Mouse (Mus musculus) midbrain, embryonic 15.5 days (tissue): ENCODE measurements around the gene Gnpat. TPM values are rescaled to one million over a fixed set of nuclear protein-coding genes. Genes with fewer than 3 reads are reported as not detected.

Experiments
- ATAC-seq: fragments of 200-750 bp; cut with Nextera tagmentation; replicated peaks from 2 replicates; pipeline ENCODE4 v1.8.0; 2017; ENCODE audit warnings: moderate TSS enrichment
- H3K27ac ChIP-seq: fragments of 300-500 bp; sonication (generic); 2 replicates; pipeline ENCODE4 v1.5.1; 2015; ENCODE audit warnings: mild to moderate bottlenecking, inconsistent platforms
- H3K27me3 ChIP-seq: fragments of 300-500 bp; sonication (generic); replicated peaks from 2 replicates; pipeline ENCODE4 v1.6.1; 2015; ENCODE audit warnings: inconsistent platforms
- H3K36me3 ChIP-seq: fragments of 300-500 bp; sonication (generic); replicated peaks from 2 replicates; pipeline ENCODE4 v1.6.1; 2015; ENCODE audit warnings: inconsistent platforms
- H3K4me1 ChIP-seq: fragments of 300-500 bp; sonication (generic); 2 replicates; pipeline ENCODE4 v1.6.1; 2015; ENCODE audit warnings: inconsistent platforms
- H3K4me2 ChIP-seq: fragments of 300-500 bp; sonication (generic); 2 replicates; pipeline ENCODE4 v1.6.1; 2015; ENCODE audit warnings: inconsistent platforms, mild to moderate bottlenecking, moderate library complexity
- H3K4me3 ChIP-seq: fragments of 300-500 bp; sonication (generic); 2 replicates; pipeline ENCODE4 v1.5.1; 2015; ENCODE audit warnings: mild to moderate bottlenecking, inconsistent platforms
- H3K9ac ChIP-seq: fragments of 300-500 bp; sonication (generic); 2 replicates; pipeline ENCODE4 v1.6.1; 2015; ENCODE audit warnings: mild to moderate bottlenecking, inconsistent platforms
- H3K9me3 ChIP-seq: fragments of 300-500 bp; sonication (generic); 2 replicates; pipeline ENCODE4 v1.6.1; 2016; ENCODE audit warnings: inconsistent platforms
- WGBS: fragments of 180-500 bp; shearing (Covaris S2); methylation state at CpG from one replicate; pipeline ENCODE4 v1.1.7; 2015; ENCODE audit warnings: mixed read lengths; 5-methylcytosine and 5-hydroxymethylcytosine counted together
- polyA plus RNA-seq: library from polyadenylated mRNA; unstranded; fragments of >200 nt; fragmentation: Nextera tagmentation; extraction: Ambion mirVana; gene quantifications from 2 replicates; pipeline ENCODE4 v1.2.1, GENCODE M21; 2015

Gnpat gene
- polyA plus RNA-seq, 1 experiment from 2014 or later: 77.5 TPM

DNA sequence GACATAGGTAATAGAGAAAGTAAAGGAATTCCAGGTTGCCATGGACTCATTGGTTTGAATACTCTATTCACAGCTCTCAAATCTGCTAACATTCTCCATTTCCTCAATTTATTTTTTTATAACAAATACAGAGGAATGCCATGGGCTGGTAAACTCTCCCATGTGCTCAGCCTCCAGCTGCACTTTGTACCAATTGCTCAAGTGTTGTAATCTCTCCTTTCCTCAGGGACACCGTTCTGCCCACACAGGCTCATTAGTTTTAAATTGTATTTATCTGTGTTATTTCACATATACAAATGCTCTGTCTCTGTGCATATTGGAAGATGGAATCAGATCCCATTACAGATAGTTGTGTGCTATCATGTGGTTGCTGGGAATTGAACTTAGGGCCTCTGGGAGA, 9.3 kb upstream of the Gnpat start:
- Histone ChIP-seq H3K9ac (no peak overlapping the region), H3K36me3 (peaks cover 36% of the 10 kb centered on the region; the same call in 1 of the 2 replicates), H3K27me3 (no peaks in the 10 kb centered on the region), H3K9me3 (peaks cover 8% of the 10 kb centered on the region; the same call in 1 of the 2 replicates), H3K4me1 (no peaks in the 10 kb centered on the region), H3K4me3 (no peak overlapping the region), H3K4me2 (no peak overlapping the region), H3K27ac (no peak overlapping the region)
- 98% methylated on average over 1 of the region's 1 CpGs for WGBS
- ATAC-seq: no peak

DNA sequence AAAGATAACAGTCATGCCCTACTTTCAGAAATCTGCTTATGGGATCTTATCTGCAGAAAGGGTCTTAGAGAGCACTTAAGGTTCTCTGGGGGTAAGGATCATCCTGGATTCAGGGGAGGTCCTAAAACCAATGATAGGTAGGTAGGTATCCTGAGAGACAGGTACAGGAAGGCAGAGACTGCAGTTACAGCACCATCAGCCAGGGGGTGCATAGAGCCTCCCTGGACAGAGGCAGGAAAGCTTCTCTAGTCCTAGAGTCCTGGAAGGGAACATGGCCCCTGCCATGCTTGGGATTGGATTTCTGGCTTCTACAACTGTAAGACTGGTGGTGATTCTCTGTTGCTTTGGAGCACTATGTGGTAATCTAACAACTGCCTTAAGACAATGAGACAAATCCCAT, 3.4 kb upstream of the Gnpat start:
- H3K9me3 ChIP-seq: no peaks in the 10 kb centered on the region
- peaks cover 35% of the 10 kb centered on the region; the same call in 1 of the 2 replicates for H3K36me3 ChIP-seq
- no peak overlapping the region for H3K27ac ChIP-seq
- peaks cover 20% of the 10 kb centered on the region for H3K4me1 ChIP-seq
- H3K27me3 ChIP-seq: no peaks in the 10 kb centered on the region
- H3K9ac ChIP-seq: no peak overlapping the region; the same call in 1 of the 2 replicates
- no peak for ATAC-seq
- no peak overlapping the region for H3K4me2 ChIP-seq
- H3K4me3 ChIP-seq: no peak overlapping the region

DNA sequence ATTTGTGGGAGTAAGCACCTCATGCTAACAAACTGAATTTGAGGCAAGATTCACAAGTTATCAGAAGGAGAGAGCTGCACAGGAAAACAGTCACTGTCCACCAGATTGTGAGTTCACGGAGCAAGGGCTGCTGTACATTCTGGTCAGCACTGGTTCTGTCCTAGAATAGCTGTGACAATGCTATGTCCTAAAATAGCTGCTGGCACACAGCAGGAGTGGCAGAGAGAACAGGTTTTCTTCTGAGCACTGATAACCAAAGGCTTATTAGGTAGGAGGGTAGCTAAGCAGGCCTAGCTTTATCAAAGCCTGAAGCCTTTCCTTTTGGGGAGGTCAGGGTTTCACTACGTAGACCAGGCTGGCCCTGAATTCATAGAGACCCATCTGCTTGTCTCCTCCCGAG, 2.6 kb upstream of the Gnpat start:
- WGBS: 91% methylated on average over 3 of the region's 3 CpGs
- Histone ChIP-seq H3K9me3 (no peaks in the 10 kb centered on the region), H3K36me3 (peaks cover 30% of the 10 kb centered on the region; the same call in 1 of the 2 replicates)

DNA sequence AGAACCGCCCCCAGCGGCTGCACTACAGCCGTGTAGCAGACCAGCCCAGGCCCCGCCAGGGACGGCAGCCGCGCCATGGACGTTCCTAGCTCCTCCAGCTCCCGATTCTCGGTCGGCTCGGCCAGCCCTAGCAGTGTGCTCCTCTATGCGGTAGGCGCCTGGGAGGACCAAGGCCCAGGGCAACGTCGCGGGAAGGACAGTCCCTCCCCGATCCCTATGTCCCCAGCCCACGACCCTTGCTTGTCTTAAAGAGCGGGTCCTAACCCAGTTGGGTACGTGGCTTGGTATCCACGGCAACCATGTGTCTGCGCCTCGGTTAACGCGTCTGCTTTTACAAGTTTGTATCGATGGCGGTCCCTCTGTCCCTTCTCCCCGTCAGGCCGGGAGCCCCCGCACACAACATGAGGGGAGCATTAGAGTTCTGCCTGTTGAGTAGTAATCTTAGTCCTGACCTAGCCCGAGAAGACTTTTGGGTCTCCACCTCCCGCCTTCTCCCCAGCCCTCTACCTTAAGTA, 387 bp downstream of the Gnpat start:
- Histone ChIP-seq H3K36me3 (peaks cover 15% of the 10 kb centered on the region; the same call in 1 of the 2 replicates), H3K9me3 (no peaks in the 10 kb centered on the region), H3K4me1 (peaks cover 22% of the 10 kb centered on the region), H3K27ac (peak overlapping the region; percentile 95), H3K27me3 (no peaks in the 10 kb centered on the region), H3K4me3 (peak overlapping the region; percentile 99), H3K9ac (peak overlapping the region; percentile 99), H3K4me2 (peak overlapping the region; percentile 91)
- ATAC-seq: peak; percentile 88
- WGBS: under 1% methylated on average over 33 of the region's 33 CpGs

More for the DNA sequence above, 2.6 kb upstream of the Gnpat start:
- Histone ChIP-seq H3K9ac (no peak overlapping the region), H3K4me3 (no peak overlapping the region), H3K27ac (no peak overlapping the region), H3K27me3 (no peaks in the 10 kb centered on the region), H3K4me2 (no peak overlapping the region), H3K4me1 (peaks cover 22% of the 10 kb centered on the region)
- no peak for ATAC-seq

DNA sequence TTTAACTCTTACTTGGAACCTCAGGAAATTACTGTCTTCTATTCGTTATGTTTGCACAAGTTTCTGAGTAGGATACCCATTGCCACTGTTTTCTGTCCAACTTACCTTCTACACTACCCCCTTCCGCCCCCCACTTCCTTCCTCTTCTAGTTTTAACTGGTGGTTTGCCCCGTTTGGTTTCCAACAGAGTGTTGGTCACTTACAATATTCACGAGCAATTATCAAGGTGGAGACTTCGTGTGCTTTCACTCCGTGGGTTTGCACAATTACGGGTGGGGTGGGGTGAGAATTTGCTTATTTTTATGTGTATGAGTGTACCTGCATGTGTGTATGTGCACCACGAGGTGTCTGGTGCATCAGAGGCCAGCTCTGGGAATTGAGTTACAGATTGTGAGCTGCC, 896 bp downstream of the Gnpat start:
- peak overlapping the region; percentile 91 for H3K4me2 ChIP-seq

DNA sequence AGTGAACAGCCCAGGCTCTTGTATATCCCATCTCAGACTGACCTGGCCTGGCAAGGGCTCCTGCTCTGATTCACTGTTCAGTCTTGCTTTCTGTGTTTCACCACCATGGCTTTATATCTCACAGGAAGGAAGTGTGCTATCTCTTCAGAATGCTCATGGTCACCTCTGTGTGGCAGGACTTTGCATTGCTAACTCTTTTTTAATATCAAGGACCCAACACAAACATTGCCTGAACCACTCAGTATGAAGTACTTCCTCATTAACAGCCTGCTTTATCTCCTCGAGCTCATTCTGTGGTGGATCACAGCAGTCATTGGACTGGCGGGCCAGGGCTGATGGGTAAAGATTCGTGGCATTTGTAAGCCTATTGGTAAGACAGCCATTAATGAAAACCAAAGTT, 3.8 kb downstream of the Gnpat start:
- no peak for ATAC-seq
- H3K27me3 ChIP-seq: no peaks in the 10 kb centered on the region
- WGBS: 92% methylated on average over 3 of the region's 3 CpGs
- no peaks in the 10 kb centered on the region for H3K9me3 ChIP-seq
- H3K36me3 ChIP-seq: peaks cover 3% of the 10 kb centered on the region; the same call in 1 of the 2 replicates
- no peak overlapping the region for H3K9ac ChIP-seq
- H3K4me1 ChIP-seq: peaks cover 20% of the 10 kb centered on the region
- no peak overlapping the region for H3K4me3 ChIP-seq
- no peak overlapping the region for H3K27ac ChIP-seq
- no peak overlapping the region for H3K4me2 ChIP-seq

More for the DNA sequence above, 896 bp downstream of the Gnpat start:
- H3K4me1 ChIP-seq: peaks cover 22% of the 10 kb centered on the region
- H3K9me3 ChIP-seq: no peaks in the 10 kb centered on the region
- 23% methylated on average over 8 of the region's 8 CpGs for WGBS
- peak overlapping the region; percentile 95; the same call in 1 of the 2 replicates for H3K27ac ChIP-seq
- no peaks in the 10 kb centered on the region for H3K27me3 ChIP-seq
- no peak for ATAC-seq
- H3K9ac ChIP-seq: peak overlapping the region; percentile 99; the same call in 1 of the 2 replicates
- H3K4me3 ChIP-seq: peak overlapping the region; percentile 99
- H3K36me3 ChIP-seq: 0 out of 2 replicates have a peak, but pooled peaks cover 12% of the 10 kb centered on the region

DNA sequence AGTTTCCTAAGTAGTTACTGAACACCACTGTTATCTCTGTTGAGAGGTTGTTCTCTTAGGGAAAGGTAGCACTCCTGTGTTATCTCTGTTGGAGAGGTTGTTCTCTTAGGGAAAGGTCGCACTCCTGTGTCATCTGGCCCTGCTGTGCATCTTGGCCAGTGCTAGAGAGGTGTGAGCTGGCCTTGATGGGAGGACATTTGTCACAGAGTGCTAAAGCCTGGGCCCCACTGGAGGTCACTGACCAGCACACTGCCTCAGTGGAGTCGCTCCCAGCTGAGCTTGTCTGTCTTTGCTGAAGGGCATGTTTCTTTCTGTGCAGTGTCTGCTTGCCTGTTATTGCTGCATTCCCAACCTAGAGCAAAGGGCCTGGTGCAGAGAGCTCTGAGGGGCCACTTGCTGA, 4.3 kb downstream of the Gnpat start:
- peaks cover 15% of the 10 kb centered on the region for H3K4me1 ChIP-seq
- ATAC-seq: no peak
- H3K36me3 ChIP-seq: peaks cover 7% of the 10 kb centered on the region; the same call in 1 of the 2 replicates
- no peak overlapping the region for H3K4me2 ChIP-seq
- no peak overlapping the region for H3K27ac ChIP-seq
- WGBS: 93% methylated on average over 2 of the region's 2 CpGs
- no peak overlapping the region for H3K4me3 ChIP-seq
- no peaks in the 10 kb centered on the region for H3K27me3 ChIP-seq
- no peak overlapping the region for H3K9ac ChIP-seq
- no peaks in the 10 kb centered on the region for H3K9me3 ChIP-seq

DNA sequence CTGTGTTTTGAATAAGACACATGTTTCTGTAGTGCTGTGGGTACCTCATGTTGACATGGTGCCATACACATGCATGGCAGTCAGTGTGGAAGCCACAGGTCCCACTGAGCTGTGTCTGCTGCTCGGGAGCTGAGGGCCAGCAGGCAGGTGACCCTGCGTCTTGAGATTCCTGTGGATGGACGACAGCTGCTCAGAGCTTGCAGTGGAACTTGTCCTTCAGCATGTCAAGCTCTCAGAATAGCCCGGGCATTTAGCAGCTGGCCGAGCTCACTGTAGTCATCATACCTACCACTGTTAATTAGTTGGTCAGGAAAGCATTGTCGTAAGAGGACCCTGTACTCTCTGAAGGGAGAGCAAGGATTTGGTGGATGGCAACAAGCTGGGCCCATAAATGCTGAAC, 6.9 kb downstream of the Gnpat start:
- no peak overlapping the region for H3K4me2 ChIP-seq
- WGBS: 90% methylated on average over 6 of the region's 6 CpGs

DNA sequence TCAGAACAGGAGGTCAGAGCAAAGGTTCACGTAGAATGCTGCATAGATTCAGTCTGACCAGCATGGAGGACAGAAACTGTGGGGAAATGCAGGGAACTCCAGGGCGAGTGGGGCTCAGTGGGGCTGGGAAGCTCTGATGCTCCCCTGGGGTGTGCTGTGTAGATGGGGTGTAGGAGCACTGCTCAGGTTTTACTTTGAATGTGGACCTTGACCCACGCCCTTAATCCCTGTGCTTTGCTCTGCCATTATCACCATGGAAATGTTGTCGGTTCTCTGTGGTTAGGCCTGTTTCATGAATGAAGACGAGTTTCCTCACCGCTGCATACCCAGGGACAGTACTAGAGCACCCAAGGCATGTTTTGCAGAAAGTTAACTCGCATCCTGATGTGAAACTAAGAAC, 8.6 kb downstream of the Gnpat start:
- Histone ChIP-seq H3K4me3 (no peak overlapping the region), H3K27ac (no peak overlapping the region), H3K36me3 (peaks cover 28% of the 10 kb centered on the region), H3K27me3 (no peaks in the 10 kb centered on the region), H3K4me1 (no peaks in the 10 kb centered on the region), H3K9ac (no peak overlapping the region), H3K4me2 (no peak overlapping the region), H3K9me3 (no peaks in the 10 kb centered on the region)
- ATAC-seq: no peak
- 93% methylated on average over 7 of the region's 7 CpGs for WGBS

More for the DNA sequence above, 6.9 kb downstream of the Gnpat start:
- H3K36me3 ChIP-seq: peaks cover 22% of the 10 kb centered on the region
- no peak overlapping the region for H3K4me3 ChIP-seq
- no peak overlapping the region for H3K9ac ChIP-seq
- H3K9me3 ChIP-seq: no peaks in the 10 kb centered on the region
- no peak overlapping the region for H3K27ac ChIP-seq
- no peaks in the 10 kb centered on the region for H3K27me3 ChIP-seq
- ATAC-seq: no peak
- H3K4me1 ChIP-seq: no peaks in the 10 kb centered on the region

DNA sequence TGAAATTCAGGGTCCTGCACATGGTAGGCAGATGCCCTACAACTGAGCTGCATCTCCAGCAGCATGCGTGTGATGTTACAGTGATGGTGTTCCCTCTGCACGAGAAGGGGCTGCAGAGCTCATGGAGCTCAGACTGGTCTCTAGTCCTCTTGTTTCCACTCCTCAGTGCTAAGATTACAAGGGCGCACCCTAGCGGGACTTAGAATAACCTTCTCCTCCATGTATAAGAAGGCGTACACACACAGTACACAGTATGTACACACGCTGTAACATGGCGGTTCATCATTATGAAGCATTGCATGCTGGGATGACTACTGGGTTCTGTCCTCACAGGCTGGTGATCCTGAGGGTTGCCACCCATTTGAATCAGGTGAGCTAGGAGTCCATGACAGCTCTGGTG, 9.2 kb downstream of the Gnpat start:
- Histone ChIP-seq H3K4me1 (no peaks in the 10 kb centered on the region), H3K9me3 (no peaks in the 10 kb centered on the region), H3K27me3 (no peaks in the 10 kb centered on the region), H3K4me2 (no peak overlapping the region), H3K36me3 (peaks cover 32% of the 10 kb centered on the region), H3K9ac (no peak overlapping the region), H3K27ac (no peak overlapping the region), H3K4me3 (no peak overlapping the region)
- 92% methylated on average over 7 of the region's 7 CpGs for WGBS
- no peak for ATAC-seq

DNA sequence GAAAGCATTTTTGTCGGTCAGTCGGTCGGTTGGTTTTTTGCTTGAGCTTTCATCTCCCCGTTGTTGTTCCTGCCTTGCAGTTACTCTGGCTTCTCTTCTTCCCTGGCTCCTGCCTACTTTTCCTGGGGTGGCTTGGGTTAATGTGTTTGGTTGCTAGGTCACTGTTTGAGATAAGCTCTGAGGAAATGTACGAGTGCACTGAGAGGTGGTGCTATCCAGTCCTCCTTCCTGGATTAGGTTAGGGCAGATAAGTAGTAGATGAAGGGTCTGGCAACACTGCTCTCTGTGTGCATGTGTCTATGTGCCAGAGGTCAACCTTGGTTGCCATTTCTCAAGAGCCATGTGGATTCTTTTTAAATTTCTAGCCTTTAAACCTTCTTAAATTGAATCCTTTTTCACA, 9.9 kb downstream of the Gnpat start:
- Histone ChIP-seq H3K9ac (no peak overlapping the region), H3K4me3 (no peak overlapping the region), H3K27me3 (no peaks in the 10 kb centered on the region), H3K4me1 (no peaks in the 10 kb centered on the region), H3K36me3 (peaks cover 37% of the 10 kb centered on the region), H3K27ac (no peak overlapping the region), H3K9me3 (no peaks in the 10 kb centered on the region), H3K4me2 (no peak overlapping the region)
- no peak for ATAC-seq
- WGBS: 96% methylated on average over 5 of the region's 5 CpGs

DNA sequence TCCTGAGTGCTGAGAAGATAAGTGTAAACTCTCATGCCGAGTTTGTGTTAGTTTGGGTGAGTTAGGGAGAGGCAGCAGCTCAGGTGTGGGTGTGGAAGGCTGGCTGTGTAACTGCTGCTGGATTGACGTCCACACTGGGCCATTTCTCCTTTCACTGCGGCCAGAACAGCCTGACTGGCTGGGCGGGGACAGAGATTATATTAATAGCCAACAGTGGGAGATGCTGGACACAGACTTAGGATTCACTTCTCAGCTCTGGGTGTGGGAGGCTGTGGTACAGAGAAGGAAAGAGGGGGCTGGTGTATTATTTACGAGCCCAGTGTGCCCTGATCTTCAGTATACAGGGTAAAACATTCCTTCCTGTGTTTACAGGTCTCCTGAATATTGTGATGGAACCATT, 15.3 kb downstream of the Gnpat start:
- no peak overlapping the region for H3K4me3 ChIP-seq
- peaks cover 75% of the 10 kb centered on the region for H3K36me3 ChIP-seq
- no peak overlapping the region for H3K27ac ChIP-seq
- H3K4me2 ChIP-seq: no peak overlapping the region
- no peaks in the 10 kb centered on the region for H3K4me1 ChIP-seq
- WGBS: 96% methylated on average over 5 of the region's 5 CpGs
- ATAC-seq: no peak
- no peaks in the 10 kb centered on the region for H3K9me3 ChIP-seq
- no peaks in the 10 kb centered on the region for H3K27me3 ChIP-seq
- H3K9ac ChIP-seq: no peak overlapping the region

DNA sequence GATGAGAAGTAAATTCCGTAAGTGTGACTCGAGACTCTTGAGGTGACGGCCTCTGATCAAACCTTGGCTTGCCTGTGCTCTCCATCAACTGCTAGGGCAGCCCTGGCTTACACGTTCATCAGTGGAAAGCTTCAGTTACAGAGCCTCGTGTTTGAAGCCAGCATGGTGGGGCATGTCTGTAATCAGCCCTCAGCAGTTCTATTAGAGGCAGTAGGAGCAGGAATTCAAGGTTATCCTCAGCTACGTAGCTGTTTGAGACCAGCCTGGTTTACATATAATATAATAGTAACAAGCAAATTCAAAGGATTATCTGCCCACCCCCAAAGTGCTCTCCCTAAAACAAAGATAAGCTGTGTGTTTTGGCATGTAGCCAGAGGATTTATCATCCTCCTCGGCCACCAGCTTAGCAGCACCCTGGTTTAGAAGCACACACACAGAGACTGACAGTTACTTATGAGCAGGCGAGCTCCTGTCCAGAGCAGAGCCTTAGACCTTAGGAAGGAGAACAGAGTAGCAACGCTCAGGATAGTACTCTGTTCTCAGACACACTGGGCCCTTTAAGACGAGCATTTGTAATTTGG, 16.2 kb downstream of the Gnpat start:
- WGBS: 88% methylated on average over 10 of the region's 10 CpGs
- no peaks in the 10 kb centered on the region for H3K4me1 ChIP-seq
- no peaks in the 10 kb centered on the region for H3K9me3 ChIP-seq
- no peak overlapping the region for H3K4me2 ChIP-seq
- no peak overlapping the region for H3K27ac ChIP-seq
- peaks cover 75% of the 10 kb centered on the region for H3K36me3 ChIP-seq
- H3K9ac ChIP-seq: no peak overlapping the region
- no peak for ATAC-seq
- no peaks in the 10 kb centered on the region for H3K27me3 ChIP-seq
- H3K4me3 ChIP-seq: no peak overlapping the region
